Mouse (Mus musculus) neural tube, embryonic 10.5 days (tissue): ENCODE data around the gene D1Pas1.

Experiments
- DNase-seq: peaks from one replicate; pipeline ENCODE4 v3.0.0-alpha.2; 2017; ENCODE audit warnings: low spot score; ENCODE audit errors: extremely low spot score

The D1Pas1 gene

DNA sequence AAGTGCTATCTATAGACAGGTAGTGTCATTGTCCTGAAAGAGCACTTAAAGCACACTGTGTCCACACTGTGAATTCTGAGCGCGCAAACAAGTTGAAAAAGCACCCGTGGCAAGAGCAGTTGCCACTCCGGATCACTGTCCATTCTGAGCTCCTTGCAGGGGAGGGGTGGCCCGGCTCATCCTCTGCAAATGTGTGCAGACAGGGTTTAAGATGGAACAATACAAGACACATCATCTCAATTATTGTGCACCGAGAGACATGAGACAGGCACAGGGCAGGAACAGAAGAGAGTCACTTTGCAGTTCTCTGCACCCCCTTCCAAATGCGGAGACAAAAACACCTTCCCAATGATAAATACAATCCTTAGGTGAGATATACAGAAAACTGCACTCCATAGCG is 19.3 kb downstream of the D1Pas1 start:
- DNase-seq: no peak

- no peak for DNase-seq
Observed at GRCm38 (mm10) chr1:186988281-186988682, 21.1 kb downstream of the D1Pas1 start.

- DNase-seq: no peak
Observed at GRCm38 (mm10) chr1:186988822-186989221, 21.6 kb downstream of the D1Pas1 start.

DNA sequence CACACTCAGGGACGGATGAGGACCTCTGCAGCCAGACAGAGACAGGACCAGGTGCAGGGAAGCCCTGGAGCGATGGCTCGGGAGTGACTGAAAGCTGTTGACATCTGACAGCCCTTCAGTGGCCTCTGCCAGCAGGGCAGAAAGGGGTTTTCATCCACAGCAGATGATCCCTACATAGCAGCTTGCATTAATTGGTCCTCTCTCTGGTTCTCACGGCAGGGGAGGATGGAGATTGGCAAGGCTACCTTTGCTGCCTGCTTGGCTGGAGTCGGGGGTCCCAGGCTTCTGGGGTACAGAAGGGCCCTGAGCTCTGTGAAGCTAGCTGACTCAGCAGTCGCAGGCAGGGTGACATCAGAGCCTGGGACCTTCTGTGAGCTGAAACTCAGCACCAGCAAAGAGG is 24.3 kb downstream of the D1Pas1 start:
- no peak for DNase-seq

DNA sequence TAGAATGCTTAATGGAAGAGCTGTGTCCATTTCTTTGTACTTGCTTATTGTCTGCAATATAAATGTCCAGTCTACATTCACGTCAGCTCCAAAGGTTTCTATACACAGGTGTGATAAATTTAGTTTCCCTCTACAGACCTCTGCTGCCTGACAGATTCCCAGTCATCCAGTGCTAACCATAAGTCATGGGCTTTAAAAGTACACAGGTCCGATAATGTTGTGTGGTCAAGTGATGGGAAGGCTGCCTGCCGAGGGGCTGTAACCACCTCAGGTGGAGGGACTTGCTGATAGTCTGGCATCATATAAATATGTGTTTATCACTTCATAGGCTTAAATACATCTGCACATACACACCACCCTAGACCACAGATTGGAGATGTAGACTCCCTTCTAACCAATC is 24.9 kb downstream of the D1Pas1 start:
- DNase-seq: no peak

DNA sequence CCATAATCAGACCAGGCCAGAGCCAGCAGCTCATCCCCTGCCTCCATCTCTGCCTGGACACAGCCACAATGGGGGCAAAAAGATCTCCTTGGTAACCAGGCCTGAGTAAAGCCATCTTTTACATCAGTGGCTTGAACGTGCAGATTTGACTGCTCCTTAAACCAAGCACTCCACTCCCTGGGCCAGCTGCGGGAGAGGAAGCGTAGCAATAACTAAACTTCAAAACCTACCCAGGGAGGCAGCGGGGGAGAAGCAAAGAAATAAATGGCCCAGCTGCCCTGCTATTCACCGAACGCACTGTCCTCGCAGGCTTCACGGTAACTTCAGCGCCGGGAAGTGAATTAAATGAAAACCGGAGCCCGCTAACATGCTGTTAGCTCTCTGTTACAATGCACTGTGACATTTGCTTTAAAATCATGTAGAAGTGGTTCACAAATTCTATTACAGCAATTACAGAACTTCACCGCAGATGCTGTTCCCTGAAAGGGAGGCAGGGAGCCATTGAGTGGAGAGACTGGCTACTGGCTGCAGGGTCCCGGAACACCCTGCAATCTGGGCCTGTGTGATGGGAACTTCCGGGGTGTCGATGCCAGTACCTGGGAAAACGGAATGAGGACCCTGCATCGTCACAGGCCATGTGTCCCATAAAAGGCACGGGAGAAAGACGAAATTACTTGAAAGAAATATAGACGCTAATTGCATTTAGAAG is 30.5 kb downstream of the D1Pas1 start:
- DNase-seq: no peak

- DNase-seq: no peak
Observed at GRCm38 (mm10) chr1:187003441-187003861, 36.2 kb downstream of the D1Pas1 start.

DNA sequence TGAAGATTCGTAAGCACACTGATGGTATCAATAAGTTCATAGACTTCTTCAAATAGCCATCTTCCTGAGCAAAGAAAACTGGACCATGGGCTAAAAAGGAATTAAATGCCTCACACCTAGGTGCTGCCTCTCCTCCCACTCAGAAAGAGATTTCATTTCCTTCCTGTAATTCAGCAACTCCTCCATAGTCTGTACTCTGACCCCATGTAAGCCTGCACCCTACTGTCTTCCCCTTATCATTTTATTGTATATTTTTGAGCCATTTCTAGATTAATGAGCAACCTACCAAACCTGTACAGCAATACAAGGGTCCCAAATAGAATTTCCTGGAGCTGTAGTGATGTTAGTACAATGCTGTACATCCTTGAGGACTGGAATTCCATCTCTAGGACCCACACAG is 37.1 kb downstream of the D1Pas1 start:
- no peak for DNase-seq

- no peak for DNase-seq
Observed at GRCm38 (mm10) chr1:187006227-187006925, 39.2 kb downstream of the D1Pas1 start.

- DNase-seq: no peak
Observed at GRCm38 (mm10) chr1:187008236-187008635, 41.0 kb downstream of the D1Pas1 start.

DNA sequence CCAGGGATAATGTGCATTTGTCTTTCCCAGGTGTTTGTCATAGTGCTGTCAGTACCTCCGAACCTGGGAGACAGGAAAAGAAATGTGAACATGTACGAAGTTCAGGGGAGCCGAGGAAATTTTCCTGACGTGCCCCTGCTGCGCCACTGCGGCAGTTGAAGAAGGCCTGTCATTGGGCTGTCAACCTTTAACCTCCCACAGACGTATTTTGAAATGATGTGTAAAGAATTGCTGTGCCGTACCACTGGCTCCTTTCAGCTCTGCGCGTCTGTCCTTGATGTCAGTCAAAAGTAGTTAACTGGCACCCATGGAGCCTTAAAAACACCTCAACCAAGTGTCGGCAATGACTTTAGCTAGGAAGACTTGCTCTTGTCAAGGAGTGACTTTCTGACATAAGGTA is 42.9 kb downstream of the D1Pas1 start:
- DNase-seq: no peak

- DNase-seq: no peak
Observed at GRCm38 (mm10) chr1:187011601-187012000, 44.4 kb downstream of the D1Pas1 start.

DNA sequence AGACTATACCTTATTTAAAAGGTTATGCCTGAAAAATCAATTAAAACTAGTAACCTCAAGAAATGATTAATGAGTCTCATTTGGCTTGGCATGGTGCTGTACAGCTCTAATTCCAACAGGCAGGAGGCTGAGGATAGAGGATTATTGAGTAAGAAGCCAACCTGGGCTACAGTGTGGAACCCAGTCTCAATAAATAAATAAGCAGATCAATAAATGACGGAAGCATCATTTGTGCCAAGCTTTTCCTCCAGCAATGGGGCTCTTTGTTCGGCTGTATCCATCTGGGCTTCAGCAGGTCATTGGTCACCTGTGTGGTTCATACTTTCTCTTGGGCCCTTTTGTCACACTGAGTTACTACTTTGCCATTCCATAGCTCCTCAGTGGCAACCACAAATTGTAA is 46.9 kb downstream of the D1Pas1 start:
- no peak for DNase-seq

DNA sequence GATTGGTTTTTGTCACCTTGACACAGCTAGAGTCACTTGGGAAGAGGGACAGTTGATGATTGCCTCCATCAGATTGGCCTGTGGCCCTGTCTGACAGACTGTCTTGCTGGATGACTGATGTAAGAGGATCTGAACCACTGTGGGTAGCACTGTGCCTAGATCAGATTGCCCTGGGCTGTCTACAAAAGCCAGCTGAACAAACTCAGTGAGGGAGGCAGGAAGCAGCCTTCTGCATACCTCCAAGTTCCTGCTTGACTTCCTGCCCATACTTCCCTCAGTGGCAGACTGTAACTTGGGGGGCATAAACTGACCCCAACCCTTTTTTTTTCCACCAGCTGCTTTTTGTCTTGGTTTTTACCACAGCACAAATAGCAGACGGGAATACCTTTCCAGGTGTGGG is 48.5 kb downstream of the D1Pas1 start:
- no peak for DNase-seq

DNA sequence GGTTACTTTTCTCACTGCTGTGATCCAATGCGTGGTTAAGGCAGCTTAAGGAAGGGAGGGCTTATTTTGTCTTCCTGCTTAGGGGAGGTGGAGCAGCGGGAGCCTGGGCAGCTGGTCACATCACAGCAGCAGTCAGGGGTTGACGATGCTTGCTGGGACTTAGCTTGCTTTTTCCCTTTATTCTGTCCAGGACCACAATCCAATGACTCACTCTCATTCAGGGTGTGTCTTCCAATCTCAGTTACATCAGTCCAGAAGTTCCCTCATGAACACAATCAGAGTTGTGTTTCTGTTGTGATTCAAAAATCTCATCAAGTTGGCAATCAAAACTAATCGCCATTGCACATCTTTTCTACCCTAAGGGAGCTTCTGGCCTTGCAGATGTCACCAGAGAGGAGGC is 48.9 kb downstream of the D1Pas1 start:
- no peak for DNase-seq

- no peak for DNase-seq
Observed at GRCm38 (mm10) chr1:187020011-187020410, 52.8 kb downstream of the D1Pas1 start.
